Mouse (Mus musculus): ENCODE data around the gene Cyba. TPM values are rescaled to one million over a fixed set of nuclear protein-coding genes. Genes with fewer than 3 reads are reported as not detected.

Gene Cyba
- polyA plus RNA-seq, 1 experiment from 2014 or later = 176 TPM

DNA sequence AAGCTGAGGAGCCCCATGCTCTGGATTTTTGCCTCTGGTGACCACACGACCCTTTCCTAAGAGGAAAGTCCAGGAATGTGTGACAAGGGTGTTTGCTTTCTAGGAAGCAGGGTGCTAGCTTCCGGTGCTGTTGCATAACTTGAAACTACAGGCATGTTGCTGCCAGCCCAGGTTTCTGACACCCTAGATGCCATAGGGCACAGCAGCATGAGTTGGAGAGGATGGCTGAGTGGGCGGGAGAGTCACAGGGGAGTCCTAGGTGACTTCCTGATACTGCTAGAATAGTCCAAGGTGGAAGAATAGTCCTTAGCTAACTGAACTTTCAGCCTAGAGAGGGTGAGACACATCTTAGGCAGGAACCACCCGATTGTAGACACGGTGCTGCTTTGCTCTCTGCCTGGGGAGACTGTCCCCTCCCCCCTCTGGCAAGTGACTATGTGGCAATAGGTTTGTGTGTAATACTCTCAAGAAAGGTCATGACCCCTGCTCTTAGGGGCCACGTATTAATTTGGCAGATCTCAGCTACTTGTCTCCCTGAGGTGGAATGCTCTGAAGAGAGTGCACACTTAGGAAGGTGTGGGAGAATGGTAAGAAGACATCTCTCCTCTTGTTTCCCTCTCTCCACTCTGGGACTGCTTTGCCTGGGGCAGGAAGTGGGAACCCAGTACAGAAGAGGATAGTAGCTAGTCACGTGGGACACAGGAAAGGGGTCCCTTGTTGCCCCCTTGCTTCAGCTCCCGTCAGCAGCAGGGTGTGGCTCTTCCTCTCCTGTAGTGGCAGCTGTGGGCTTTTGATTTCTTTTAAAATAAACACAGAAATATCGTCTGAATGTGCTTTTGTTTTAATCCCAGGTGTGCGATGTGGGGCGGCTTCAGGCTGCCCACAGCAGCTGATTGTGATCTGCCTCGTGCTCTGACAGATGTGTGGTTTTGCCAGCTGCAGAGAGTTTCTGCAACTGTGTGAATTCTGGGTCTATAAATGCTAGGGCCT, 31.2 kb upstream of the Cyba start:
- Histone ChIP-seq H3K4me2 (no peak overlapping the region), H3K27me3 (peaks cover 15% of the 10 kb centered on the region), H3K9ac (no peak overlapping the region), H3K36me3 (peaks cover 31% of the 10 kb centered on the region), H3K4me3 (no peak overlapping the region), H3K27ac (no peak overlapping the region), H3K4me1 (replicated peaks) (peaks cover 37% of the 10 kb centered on the region), H3K9me3 (replicated peaks) (no peaks in the 10 kb centered on the region)
- ATAC-seq (replicated peaks; ENCODE audit: insufficient number of reproducible peaks, insufficient read depth, low FRiP score, low read depth) = no peak
- 46% methylated on average over 12 of the region's 12 CpGs for WGBS

DNA sequence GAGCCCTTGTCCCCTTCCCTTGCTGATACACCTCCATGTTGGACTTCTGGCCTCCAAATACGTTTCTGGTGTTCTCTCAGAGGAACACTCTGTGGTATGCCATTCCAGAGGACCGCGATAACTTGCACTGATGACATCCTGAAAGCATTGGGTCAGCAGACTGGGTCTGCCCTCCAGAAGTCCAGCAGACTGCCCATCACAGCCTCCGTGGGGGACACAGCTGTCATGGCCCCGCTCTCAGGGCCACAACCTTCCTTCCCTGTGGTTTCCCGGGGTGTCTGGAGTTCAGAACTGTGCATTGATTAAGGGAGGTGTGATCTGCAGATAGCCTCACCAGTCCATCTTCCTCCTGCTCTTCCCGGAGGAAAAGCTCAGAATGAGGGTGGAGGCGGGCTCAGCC, 29.8 kb upstream of the Cyba start:
- no peak overlapping the region for H3K27ac ChIP-seq
- WGBS = 65% methylated on average over 8 of the region's 8 CpGs
- ATAC-seq (replicated peaks; ENCODE audit: insufficient number of reproducible peaks, insufficient read depth, low FRiP score, low read depth) = no peak

DNA sequence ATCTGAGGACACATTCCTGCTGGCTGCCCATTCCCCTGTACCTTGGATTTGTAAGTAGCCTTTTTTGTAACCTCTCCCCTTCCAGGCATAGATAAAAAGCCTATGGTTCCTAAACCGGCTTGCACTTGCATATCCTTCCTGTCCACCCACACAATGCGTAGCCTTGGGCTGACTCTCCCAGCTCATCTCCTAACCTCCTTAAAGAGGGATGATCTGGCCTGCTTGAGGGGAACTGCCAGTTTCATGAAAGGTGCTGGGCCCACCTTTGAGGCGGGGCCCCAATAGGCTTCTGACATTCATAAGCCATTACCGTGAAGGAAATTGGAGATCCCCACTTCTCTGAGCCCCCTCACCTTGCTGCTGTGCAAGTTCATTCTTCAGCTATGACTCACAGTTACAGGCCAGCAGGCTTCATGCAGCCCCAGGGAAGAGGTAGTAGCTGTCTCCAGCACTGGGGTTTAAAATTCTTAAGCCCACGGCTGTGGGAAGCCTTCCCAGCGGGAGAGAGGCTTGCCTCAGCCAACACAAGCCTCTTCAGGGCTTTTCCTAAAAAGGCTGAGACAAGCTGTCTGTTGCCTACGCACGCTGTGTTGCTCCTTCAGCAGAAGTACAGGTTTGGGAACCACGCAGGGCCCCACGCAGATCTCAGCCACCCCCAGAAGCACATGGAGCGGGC, 28.9 kb upstream of the Cyba start:
- H3K36me3 ChIP-seq = peaks cover 8% of the 10 kb centered on the region
- no peaks in the 10 kb centered on the region for H3K9me3 ChIP-seq (replicated peaks)
- no peak overlapping the region for H3K4me3 ChIP-seq
- WGBS = 64% methylated on average over 11 of the region's 11 CpGs
- ATAC-seq (replicated peaks; ENCODE audit: insufficient number of reproducible peaks, insufficient read depth, low FRiP score, low read depth) = no peak
- H3K4me1 ChIP-seq (replicated peaks) = peaks cover 39% of the 10 kb centered on the region
- H3K27ac ChIP-seq = no peak overlapping the region
- no peak overlapping the region for H3K9ac ChIP-seq
- no peak overlapping the region for H3K4me2 ChIP-seq
- H3K27me3 ChIP-seq = peaks cover 23% of the 10 kb centered on the region

More for the DNA sequence above, 29.8 kb upstream of the Cyba start:
- H3K4me2 ChIP-seq = no peak overlapping the region
- no peaks in the 10 kb centered on the region for H3K9me3 ChIP-seq (replicated peaks)
- H3K4me3 ChIP-seq = no peak overlapping the region
- peaks cover 17% of the 10 kb centered on the region for H3K36me3 ChIP-seq
- H3K9ac ChIP-seq = no peak overlapping the region
- peaks cover 39% of the 10 kb centered on the region for H3K4me1 ChIP-seq (replicated peaks)
- H3K27me3 ChIP-seq = peaks cover 23% of the 10 kb centered on the region

DNA sequence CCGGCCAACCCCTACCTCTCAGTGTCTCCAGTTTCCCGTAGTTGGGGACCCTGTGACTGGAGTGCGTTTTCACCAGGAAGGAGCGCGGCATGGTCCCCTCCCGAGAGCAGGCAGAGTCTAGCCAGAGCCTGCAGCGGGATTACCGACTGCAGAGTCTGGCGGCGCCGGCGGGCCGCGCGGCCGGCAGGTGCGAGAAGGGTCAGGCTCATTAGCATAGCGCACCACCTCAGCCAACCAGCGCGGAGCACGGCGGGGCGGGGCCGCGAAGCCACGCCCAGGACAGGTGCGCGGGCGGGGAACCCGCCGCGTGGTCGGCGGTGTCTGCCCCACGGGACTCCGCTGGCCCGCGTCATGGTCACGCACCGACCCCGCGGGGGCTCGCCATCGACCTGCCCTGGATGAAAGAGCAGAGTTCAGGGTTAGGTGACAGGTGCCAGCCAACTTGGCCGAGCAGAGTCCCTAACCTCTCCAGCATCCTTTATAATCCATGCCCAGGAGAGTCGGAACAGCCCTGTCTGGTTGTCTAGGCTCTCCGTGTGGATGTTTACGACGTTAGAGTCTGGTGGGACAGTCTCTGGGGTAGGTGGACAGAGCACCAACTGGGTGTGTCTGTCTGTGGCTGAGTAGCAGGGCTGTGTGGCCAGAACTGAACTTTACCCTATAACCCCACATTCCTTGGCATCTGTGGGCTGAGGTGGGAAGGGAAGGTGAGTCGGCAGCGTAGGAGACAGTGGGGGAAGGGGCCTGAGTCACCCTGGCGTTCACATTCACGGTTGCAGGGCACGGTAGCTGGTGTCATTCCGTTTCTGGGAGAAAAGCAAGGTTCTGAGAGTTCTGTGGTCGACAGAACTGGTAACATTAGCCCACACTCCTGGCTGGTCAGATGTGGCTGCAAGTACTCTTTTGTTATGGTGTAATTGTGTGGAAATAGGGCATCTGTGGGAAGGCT, 28.1 kb upstream of the Cyba start, which contains the start of gene Snai3:
Gene Snai3, minus strand, starts transcription at position 210 of the 949 bp plus-strand sequence.
- H3K27me3 ChIP-seq = peaks cover 23% of the 10 kb centered on the region
- peak within 1 kb of the TSS; percentile 59 for H3K9ac ChIP-seq
- no peaks in the 10 kb centered on the region for H3K9me3 ChIP-seq (replicated peaks)
- H3K36me3 ChIP-seq = no peaks in the 10 kb centered on the region; the same call in 1 of the 2 replicates
- peaks cover 39% of the 10 kb centered on the region for H3K4me1 ChIP-seq (replicated peaks)
- H3K4me3 ChIP-seq = peak within 1 kb of the TSS; percentile 50
- WGBS = 5% methylated on average over 56 of the region's 56 CpGs
- ATAC-seq (replicated peaks; ENCODE audit: insufficient number of reproducible peaks, insufficient read depth, low FRiP score, low read depth) = peak; percentile 82
- H3K4me2 ChIP-seq = peak within 1 kb of the TSS; percentile 91
- H3K27ac ChIP-seq = no peak within 1 kb of the TSS

DNA sequence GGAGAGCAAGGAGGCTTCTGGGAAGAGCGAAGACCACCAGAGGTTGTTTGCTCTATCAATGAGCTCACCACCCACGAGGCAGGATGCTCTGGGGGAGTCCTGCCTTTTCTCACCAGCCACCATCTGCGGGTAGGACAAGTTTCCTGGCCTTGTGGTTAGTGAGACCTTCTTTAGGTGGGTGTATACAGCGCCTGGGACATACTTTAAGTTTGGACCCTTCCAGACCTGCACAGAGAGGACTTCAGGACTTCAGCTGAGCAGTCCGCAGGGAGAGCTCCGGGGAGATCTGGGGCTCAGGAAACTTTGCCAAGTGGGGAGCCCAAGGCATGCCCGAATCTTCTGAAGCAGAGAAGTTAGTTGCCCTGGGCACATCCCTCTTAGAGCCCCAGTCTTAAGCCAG, 27.3 kb upstream of the Cyba start:
- 30% methylated on average over 7 of the region's 7 CpGs for WGBS
- Histone ChIP-seq H3K27me3 (peaks cover 23% of the 10 kb centered on the region), H3K4me3 (peak overlapping the region; percentile 50), H3K4me2 (peak overlapping the region; percentile 91), H3K36me3 (no peaks in the 10 kb centered on the region), H3K9me3 (replicated peaks) (no peaks in the 10 kb centered on the region), H3K27ac (no peak overlapping the region), H3K4me1 (replicated peaks) (peaks cover 39% of the 10 kb centered on the region), H3K9ac (peak overlapping the region; percentile 59)
- no peak for ATAC-seq (replicated peaks; ENCODE audit: insufficient number of reproducible peaks, insufficient read depth, low FRiP score, low read depth)

DNA sequence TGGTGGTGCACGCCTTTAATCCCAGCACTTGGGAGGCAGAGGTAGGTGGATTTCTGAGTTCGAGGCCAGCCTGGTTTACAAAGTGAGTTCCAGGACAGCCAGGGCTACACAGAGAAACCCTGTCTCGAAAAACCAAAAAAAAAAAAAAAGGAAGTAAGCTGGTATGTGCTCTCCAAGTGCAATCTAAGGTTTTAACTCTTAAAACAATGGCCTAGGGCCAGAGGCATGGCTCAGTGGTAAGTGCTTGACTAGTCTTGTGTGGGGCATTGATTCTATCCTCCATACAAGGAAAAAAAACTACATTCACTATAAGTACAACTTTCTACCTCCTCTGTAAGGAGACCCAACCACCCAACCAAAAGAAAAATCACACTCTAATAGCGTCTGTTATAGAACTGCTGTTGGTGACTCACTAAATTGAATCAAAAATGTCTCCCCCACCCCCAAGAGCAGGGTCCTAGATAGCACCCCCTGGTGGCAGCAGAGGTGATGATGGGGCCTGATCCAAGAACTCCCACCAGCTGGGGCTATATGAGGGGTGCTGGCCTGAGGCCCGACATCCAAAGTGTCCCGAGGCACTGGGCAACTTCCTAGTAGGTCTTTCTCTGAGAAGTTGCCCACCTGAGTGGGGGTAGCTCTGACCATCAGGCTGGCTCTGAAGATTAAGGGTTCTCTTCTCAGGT, 26.6 kb upstream of the Cyba start:
- Histone ChIP-seq H3K36me3 (no peaks in the 10 kb centered on the region), H3K9me3 (replicated peaks) (no peaks in the 10 kb centered on the region), H3K4me1 (replicated peaks) (peaks cover 39% of the 10 kb centered on the region), H3K9ac (no peak overlapping the region), H3K27ac (no peak overlapping the region), H3K27me3 (peaks cover 23% of the 10 kb centered on the region), H3K4me3 (no peak overlapping the region), H3K4me2 (peak overlapping the region; percentile 91; the same call in 1 of the 2 replicates)
- ATAC-seq (replicated peaks; ENCODE audit: insufficient number of reproducible peaks, insufficient read depth, low FRiP score, low read depth) = no peak
- WGBS = 60% methylated on average over 6 of the region's 6 CpGs

DNA sequence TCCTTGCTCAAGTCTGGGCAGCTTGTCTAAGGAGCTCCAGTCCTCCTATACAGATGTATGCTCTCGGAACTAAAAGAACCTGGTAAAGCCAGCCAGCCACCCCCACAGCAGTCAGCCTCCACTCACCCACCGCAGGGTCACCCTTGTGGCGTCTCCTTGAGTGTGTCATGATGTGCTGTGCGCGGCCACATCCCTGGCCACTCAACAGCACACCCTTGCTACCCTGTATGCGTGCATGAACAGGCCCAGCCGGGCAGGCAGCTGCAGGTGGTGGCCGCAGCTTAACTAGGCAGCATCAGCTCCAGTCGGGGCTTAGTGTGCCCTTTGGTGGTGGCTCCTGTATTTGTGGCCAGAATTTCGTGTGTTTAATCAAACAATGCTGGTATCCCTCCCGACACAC, 24.4 kb upstream of the Cyba start:
- Histone ChIP-seq H3K9ac (no peak overlapping the region), H3K36me3 (no peaks in the 10 kb centered on the region), H3K27me3 (peaks cover 23% of the 10 kb centered on the region), H3K4me3 (no peak overlapping the region), H3K9me3 (replicated peaks) (no peaks in the 10 kb centered on the region), H3K27ac (no peak overlapping the region), H3K4me2 (no peak overlapping the region), H3K4me1 (replicated peaks) (peaks cover 42% of the 10 kb centered on the region)
- WGBS = 62% methylated on average over 11 of the region's 11 CpGs
- ATAC-seq (replicated peaks; ENCODE audit: insufficient number of reproducible peaks, insufficient read depth, low FRiP score, low read depth) = no peak

DNA sequence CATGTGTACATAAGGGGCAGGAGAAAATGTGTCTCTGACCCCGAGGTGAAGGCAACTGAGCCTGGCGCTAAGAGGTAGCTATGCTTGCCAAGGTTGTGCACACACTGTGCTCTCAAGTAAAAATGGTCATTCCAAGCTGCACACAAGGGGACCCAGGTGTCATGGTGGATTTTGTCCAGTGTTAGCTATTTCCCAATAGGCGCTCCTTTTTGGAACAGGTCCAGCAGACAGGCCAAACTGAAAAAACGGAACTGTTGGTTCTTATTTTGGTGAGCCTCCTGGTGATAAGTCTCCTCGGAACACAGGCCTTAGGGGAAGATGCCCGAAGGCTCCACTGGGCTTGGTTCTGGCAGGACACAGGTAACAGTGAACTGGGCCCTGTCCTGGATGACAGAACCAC, 21.7 kb upstream of the Cyba start:
- H3K4me1 ChIP-seq (replicated peaks) = peaks cover 37% of the 10 kb centered on the region
- WGBS = 83% methylated on average over 6 of the region's 6 CpGs
- H3K27me3 ChIP-seq = peaks cover 8% of the 10 kb centered on the region; the same call in 1 of the 2 replicates
- no peak overlapping the region for H3K4me3 ChIP-seq
- ATAC-seq (replicated peaks; ENCODE audit: insufficient number of reproducible peaks, insufficient read depth, low FRiP score, low read depth) = no peak
- no peak overlapping the region for H3K9ac ChIP-seq
- H3K27ac ChIP-seq = no peak overlapping the region
- no peaks in the 10 kb centered on the region for H3K36me3 ChIP-seq
- no peaks in the 10 kb centered on the region for H3K9me3 ChIP-seq (replicated peaks)
- H3K4me2 ChIP-seq = no peak overlapping the region

DNA sequence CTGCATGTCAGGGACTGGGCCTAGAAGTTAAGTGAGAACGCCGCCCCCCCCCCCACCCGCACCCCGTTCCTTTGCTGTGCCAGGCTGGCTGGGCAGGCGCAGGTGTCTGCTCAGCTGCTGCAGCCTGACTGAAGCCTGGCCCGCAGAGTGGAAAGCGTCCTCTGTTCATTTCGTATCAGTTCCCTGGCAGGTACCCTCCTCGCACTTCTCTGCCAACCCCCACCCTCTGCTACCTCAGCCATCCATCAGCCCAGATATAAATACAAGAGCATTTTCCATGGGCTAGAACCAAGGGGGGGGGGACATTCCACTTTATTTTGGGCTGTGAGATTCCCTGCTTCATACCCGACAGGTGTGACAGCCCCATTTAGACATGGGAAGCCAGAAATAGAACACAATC, 19.4 kb upstream of the Cyba start:
- peak overlapping the region; percentile 18; the same call in 1 of the 2 replicates for H3K4me2 ChIP-seq
- H3K27ac ChIP-seq = peak overlapping the region; percentile 93
- no peaks in the 10 kb centered on the region for H3K9me3 ChIP-seq (replicated peaks)
- no peak overlapping the region for H3K9ac ChIP-seq
- no peaks in the 10 kb centered on the region for H3K27me3 ChIP-seq
- WGBS = 47% methylated on average over 10 of the region's 10 CpGs
- H3K4me1 ChIP-seq (replicated peaks) = peaks cover 33% of the 10 kb centered on the region
- H3K4me3 ChIP-seq = no peak overlapping the region
- peak; percentile 37 for ATAC-seq (replicated peaks; ENCODE audit: insufficient number of reproducible peaks, insufficient read depth, low FRiP score, low read depth)
- no peaks in the 10 kb centered on the region for H3K36me3 ChIP-seq

DNA sequence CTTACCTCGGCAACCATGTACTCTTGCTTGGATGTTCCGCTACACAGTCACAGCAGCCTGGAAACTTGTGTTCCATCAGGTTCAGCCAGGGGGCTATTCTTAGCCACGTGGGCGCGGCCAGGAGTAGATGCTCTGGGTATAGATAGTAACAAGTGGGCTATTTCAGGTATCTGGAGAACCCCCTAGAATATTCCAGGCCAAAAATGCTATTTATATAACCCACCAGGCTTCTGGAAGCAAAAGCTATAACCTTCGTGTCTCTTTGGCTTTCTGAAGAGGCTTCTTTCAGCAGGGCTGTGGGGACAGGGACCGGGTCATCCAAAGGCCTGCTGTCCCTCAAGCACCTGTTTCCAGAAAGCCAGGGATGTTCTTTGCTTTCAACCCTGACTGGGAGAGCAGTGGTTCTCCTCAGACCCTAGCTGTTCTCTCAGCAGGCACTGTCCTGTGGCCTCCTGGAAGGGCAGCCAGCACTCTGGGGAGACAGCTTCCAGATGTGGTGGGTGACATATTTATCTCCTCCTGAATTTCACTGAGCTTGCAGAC, 18.5 kb upstream of the Cyba start:
- no peaks in the 10 kb centered on the region for H3K9me3 ChIP-seq (replicated peaks)
- ATAC-seq (replicated peaks; ENCODE audit: insufficient number of reproducible peaks, insufficient read depth, low FRiP score, low read depth) = peak; percentile 77
- peaks cover 33% of the 10 kb centered on the region for H3K4me1 ChIP-seq (replicated peaks)
- no peak overlapping the region; the same call in 1 of the 2 replicates for H3K9ac ChIP-seq
- 37% methylated on average over 7 of the region's 7 CpGs for WGBS
- peak overlapping the region; percentile 93 for H3K27ac ChIP-seq
- peak overlapping the region; percentile 36 for H3K4me2 ChIP-seq
- no peak overlapping the region for H3K4me3 ChIP-seq
- no peaks in the 10 kb centered on the region for H3K36me3 ChIP-seq
- H3K27me3 ChIP-seq = no peaks in the 10 kb centered on the region
